Mouse (Mus musculus): Measurements from ENCODE around the gene Gm340.

Gm340 gene

DNA sequence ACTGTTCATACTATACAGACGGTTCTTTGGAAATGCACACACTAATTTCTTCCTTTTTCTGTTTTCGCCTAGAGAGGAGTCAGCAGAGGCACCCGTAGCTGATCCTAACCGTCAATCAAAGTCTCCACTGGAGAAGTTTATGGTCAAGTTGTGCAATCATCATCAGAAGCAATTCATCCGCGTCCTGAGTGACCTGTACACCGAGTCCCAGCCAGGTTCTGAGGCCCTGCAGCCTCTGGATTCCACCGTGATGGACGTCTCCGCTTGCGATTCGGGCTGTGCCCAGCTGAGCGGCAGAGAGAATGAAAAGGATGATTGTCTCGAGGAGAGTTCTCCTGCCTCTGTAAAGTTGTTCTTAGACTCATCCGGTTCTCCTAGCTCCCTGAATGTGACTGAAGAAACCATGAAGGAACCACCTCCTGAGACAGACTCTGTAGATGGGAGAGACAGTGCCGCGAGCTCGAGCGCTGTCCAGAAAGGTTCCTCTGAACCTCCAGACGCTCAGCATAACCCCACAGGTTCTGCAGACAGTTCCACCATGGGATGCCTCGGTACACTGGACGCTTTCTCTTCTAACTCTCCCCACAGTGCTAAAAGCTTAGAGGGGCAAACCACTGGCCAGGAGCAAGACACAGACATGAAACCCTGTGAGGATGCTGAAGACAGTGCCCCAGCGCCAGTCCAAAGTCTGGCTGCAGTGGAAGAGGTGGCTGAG lies at the start of gene Gm340:
Gene Gm340, plus strand, starts transcription at position 665 of the 715 bp plus-strand sequence.
- DNase-seq, result no peak

DNA sequence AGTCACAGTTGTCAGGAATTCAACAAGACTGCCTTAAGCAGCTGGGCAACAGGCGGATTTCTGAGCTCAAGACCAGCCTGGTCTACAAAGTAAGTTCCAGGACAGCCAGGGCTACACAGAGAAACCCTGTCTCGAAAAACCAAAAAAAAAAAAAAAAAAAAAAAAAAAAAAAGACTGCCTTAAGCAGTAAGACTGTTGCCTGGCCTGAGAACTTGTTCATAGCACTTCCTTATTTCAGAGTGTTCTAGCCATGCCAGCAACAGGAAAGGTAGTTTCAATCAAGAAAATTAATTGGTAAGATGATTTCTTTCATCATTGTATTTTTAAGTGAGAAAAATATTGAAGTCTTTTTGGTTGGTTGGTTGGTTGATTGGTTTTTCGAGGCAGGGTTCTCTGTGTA lies 48.1 kb upstream of the Gm340 start:
- DNase-seq, result no peak

DNA sequence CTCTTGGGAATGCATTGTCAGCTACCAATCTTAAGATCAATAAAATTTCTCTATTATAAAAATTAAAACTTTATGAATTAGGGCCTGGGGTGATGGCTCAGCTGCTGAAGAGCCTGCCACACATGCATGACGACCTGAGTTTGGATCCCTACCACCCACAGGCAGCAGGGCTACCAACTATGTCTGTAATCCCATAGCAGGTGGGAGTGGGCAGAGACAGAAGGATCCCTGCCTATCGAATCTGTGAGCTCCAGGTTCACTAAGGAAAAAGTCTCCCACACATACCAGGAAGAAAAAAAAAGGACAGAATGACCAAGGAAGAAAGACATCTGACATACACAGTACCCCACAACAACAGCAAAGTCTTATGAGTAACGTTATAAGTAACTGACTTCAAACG lies 25.2 kb upstream of the Gm340 start:
- no peak for DNase-seq

DNA sequence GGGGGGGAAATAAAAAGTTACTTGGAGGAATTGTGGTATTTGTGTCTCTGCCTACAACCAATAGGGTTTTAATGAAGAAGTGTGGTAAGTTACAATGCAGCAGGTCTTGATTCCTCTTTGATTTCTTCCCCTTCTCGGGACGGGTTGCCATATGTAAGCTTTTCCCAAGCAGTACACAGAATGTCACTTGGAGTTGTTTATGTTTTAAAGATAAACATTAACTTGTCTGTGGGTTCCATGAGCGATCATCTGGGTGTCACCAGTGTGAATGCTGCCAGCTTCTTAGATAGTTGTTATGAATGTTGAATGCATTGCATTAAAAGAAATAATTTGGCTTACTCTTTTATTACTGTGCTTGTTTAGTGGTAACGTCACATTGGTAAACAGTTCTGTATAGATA lies 24.7 kb upstream of the Gm340 start:
- DNase-seq, result no peak

DNA sequence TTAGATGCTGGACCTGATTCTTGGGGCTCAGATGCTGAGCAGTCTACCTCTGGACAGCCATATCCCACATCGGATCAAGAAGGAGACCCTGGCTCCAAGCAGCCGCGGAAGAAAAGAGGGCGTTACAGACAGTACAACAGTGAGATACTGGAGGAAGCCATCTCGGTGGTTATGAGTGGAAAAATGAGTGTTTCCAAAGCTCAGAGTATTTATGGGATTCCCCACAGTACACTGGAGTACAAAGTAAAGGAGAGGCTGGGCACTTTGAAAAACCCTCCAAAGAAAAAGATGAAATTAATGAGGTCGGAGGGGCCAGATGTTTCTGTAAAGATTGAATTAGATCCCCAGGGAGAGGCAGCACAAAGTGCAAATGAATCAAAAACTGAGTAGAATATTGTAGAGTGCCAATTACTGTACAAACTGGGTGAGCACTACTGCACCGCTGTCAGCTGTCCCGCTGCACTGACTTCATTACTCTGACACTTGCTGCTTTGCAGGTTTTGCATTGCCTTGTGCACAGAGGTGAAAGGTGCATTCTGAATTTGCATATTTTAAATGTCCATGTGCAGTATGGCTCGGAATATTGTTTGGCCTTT lies 23.2 kb upstream of the Gm340 start:
- no peak for DNase-seq

DNA sequence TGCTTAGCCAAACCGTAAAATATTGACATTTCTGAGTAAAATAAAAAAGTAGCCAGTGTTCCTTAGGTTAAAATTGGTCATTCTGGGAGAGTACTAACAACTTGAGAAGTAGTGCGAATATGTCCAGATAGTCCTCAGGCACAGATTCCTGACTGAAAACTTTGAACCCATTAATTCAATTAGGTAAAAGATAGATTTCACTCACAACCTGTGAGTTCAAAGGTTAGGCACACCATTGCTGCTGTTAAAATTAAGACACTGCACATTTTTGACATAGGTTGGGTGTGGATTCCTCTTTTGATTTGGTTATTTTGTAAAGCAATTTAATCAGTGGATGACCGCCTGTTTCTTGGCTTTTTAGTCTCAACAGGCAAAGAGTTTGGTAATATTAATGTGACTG lies 21.3 kb upstream of the Gm340 start:
- no peak for DNase-seq

DNA sequence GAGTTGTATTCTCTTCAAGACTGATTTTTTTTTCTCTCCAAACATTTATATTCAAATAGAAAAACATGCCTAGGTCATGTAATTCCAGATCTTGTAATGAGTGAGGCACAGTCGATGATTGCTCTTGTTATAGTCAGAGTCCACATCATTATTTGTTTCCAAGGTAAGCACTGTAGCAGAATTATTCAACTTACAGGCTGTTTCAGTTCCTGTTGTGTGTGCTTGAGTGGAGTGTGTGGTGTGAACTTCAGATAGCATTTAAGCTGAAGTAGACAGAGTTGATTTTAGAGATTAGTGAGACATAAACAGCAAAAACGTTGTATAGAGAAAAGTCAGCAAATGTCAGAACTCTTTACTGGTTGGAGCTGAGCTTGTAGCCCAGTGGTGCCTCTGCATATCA lies 13.4 kb upstream of the Gm340 start:
- no peak for DNase-seq

DNA sequence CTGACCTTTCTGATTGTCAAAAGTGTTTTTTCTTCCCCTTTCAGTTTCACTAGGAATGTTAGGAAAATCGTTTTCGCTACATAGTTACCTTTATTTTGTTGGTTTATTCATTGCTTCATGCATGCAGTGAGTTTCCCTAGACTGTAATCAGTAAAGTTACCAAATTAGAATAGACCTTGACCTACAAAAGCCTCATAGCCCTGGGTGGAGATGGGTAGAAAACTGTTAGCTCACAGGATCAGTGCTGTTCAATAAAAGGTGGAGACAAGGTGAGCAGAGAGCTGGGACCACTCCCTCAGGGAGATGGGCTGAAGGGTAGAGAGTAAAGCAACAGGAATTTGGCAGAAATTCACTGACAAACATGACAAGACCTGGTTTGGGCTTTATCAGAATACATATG lies 8.5 kb upstream of the Gm340 start:
- DNase-seq, result no peak

DNA sequence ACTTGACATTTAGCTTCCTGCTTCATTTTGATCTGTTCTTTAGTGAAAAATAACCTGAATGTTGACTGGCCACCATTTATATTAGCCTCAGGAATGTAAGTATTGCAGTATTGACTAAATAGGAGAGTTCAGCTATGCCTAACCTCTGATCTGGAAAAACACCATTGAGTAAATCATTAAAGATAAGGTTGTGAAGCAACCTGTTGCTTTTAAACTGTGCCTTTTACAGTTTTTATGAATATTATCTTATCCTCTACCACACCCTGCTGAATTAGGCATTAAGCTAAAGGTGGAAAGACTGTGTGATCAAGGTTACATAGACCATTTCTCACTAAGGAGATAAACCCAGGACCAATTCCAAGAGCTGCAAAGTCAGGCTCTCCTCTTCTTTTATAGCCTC lies 4.6 kb upstream of the Gm340 start:
- no peak for DNase-seq

DNA sequence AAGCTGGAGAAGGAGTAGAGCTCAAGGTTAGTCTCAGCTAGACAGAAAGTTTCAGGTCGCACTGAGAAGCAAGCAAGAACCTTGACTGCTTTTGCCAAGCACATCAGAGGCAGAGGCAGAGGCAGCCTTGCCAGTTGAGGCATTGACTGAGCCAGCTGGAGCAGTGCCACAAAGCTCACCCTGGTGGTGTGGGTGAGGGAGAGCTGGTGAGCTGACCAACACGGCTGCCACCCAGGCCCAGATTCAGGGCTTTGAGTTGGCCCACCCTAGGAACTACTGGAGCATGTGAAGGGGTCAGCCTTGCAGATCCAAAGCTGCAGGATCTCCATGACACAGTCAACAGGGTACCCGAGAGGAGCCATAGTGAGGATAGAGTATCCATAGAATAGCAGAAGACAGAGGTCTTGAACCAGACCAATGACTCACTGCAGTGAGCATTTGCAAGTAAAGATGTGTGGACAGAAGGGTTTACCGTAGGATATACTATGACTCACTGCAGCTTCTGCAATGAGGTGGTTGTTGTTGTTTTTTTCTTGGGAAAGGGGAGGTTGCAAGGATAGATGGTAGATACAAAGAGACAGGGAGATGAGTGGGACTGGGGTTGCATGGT lies 2.8 kb upstream of the Gm340 start:
- no peak for DNase-seq

DNA sequence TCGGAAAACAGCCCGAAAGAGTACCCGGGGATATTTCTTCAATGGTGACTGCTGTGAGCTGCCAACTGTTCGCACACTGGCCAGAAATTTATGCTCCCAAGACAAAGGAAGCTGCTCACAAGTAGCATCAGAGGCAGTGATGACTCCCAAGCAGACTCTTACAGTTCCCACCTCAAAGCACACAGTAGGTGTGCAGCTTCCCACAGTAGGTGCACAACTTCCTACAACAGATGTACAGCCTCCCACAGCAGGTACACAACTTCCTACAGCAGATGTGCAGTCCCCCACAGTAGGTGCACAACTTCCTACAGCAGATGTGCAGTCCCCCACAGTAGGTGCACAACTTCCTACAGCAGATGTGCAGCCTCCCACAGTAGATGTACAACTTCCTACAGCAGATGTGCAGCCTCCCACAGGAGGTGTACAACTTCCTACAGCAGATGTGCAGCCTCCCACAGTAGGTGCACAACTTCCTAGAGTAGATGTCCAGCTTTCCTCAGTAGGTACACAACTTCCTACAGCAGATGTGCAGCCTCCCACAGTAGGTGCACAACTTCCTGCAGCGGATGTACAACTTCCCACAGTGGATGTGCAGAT lies 846 bp downstream of the Gm340 start:
- DNase-seq, result no peak

DNA sequence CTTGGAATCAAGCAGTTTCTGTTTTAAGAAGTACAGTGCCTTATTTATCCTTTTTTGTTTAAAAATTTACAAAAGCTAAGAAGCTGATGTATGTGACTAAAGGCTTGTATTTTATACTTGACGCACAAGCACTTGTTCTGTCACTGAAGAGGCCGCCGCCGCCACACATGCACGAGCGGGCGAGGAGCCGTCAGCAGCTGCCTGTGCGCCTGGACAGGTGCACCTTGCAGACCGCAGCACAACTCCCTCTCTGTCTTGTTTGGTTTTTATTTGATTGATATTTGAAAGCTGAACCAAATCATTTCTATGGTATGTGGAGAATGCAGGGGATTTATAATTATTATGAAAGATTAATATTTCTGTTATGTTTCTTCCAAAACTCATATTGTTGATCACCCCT lies 4.6 kb downstream of the Gm340 start:
- no peak for DNase-seq

DNA sequence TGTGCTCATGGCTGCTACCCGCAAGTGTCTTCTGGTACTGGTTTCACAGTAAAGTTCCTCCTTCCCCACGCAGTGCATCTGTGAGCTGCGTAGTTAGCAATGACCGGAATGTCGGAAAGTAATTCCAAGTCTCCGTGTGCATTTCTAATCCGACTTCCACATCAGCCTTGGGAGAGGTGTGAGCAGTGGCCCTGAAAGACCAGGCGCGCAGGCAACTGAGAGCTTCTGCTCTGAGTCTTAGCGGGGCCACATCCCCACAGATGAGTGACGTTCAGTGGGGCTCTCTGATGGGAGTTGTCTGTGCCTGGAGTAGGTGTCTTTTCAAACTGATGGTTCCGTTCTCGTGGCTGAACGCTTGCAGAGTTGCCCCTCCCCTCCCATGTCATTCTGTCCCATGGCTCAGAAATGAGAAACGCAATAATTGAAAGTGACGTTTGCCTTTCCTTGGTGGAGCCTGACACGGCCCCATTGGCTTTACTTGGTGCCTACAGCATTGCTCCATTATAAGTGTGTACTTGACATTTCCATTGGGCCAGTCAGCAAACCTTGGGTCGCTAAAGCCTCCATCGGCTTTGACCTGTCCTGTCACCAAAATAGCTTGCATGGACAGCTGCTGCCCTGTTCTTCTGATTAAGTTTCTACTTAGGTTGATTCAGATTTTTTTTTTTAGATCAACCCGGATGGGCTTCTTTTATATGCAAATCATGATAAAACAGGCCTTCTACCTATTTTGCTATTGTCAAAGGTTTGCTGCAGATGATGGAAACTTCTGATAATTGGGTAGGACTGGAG lies 5.5 kb downstream of the Gm340 start:
- no peak for DNase-seq

DNA sequence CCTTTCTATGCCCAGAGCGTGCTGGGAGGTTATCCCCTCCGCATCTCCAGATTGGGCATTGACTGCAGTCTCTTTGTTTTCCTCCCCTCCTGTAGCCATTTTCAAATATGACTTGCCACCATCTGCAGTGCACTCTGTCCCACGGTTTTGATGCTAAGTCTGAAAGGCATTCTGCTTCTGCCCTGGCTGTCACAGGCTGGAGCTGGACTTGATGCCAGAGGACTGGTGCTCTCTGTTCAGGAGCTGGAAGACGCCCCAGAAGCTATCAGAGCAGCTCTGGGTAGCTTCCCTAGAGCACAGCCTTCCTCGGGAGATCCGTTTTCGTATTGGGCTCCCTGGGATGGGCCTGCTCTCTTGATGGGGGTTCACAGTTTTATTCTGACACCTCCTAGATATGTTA lies 6.9 kb downstream of the Gm340 start:
- DNase-seq, result no peak

DNA sequence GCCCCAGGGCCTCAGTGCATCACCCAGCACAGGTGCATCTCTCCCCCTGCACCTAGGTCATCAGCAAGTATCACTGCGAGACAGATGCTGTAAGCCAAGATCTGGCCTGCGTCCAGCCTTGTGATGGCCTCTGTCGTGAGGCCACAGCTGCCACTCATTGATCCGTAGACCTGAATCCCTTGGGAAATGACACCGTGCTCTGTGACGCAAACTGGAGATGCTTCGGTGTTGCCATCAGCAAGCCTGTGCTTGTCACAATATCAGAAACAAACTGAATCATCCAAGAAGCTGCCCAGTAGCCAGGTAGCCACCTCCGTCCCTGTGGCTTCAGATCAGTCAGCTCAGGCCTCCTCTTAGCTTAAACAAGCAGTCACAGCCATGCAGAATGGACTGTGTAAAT lies 7.5 kb downstream of the Gm340 start:
- peak; percentile 7 for DNase-seq

DNA sequence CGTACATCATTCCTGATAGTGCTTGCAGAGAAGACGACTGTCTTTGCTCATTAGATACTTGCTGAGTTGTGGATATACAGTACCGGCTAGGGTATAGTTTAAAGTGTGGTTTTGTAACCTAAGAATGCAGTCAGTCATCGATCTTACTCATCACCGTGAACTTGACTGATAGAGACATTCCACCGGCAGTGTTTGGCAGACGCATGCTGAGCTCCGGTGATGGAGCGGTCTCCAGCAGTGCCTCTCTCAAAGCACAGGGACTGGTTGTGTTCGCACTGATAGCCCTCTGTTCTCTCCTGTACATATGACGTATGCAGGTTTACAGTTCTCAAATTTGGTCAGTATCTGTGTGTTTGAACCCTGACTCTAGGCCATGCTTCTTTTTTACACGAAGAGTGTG lies 9.6 kb downstream of the Gm340 start:
- no peak for DNase-seq

DNA sequence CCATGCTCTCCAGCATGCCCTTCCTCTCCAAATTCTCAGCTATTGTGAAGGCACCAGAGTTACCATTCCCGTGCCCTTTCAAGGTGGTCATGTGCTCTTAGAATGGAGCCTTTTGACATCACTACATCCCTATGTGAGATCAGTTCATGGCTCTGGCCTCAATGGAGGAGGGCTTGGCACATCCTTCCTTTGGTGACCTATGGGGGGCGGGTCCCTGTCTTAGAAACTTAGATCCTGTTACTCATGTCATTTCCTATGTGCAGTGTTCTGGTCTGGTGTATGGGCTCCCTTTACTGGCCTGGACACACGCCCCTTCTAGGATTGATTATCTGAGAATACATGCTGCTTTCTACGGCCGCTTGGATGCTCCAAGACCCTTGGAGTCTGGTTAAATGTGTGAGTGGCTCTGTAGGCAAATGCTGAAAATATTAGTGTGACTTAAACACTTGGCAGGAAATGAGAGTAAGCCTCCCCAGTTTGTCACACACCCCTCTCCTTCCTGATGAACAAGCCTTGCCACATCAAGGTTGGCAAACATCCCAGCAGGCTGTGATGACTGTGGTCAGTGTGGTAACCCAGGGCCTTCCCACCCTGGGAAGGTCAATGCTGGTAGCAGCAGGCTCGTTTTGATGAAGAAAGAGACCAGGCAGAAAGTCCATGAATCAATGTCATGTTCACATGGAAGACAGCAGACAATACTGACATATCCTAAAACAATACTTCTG lies 15.2 kb downstream of the Gm340 start:
- no peak for DNase-seq

DNA sequence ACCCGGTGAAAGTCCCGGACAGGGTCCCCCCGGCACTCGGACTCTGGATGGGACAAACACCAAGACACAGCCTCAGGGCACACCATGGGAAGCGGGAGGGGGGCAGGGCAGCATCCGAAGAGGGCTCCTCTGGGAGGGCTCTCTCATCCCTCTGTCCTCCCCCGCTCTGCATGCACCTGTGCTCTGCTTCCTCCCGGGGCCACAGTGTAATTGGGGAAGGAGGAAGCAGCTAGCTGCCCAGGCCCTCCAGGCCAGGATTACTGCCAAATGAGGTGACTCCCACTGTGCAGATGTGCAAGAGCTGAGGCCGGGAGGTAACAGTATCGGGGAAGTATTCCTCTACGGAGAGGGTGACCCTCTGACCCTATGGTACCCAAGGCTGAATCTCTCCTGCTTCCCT lies 18.5 kb downstream of the Gm340 start:
- no peak for DNase-seq

DNA sequence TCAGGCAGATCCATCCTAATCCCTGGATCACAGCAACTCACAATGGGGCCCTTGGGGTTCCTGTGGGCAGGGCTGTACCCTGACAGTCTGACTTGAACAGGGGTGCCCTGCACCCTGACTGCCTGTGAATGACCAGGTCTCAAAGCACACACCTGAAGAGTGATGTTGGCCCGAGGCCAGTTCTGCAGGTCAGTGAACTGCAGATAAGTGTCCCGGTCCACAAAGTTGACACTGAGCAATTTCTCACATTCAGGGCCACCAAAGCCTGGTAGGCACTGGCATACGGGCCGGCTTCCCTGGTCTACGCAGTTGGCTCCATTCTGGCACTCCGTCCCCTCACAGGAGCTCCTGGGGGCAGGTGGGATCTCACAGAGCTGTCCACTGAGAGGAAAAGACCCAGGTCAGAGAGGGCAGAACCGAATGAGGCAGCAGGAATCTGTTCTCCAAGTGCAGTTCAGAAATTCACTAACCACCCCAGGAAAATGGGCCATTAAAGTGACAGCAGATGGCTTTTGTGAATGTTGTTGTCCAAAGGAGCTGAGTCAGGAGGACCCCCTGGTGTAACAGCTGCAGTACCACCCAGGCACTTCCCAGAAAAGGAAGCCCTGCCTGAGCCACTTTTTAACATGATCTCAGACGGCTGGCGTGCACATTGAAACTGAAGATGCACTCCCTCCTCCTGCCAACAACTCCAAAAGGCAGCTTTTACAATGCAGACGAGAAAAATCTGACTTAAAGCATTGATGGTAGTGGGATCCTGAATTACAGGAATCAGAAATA lies 24.2 kb downstream of the Gm340 start:
- no peak for DNase-seq

DNA sequence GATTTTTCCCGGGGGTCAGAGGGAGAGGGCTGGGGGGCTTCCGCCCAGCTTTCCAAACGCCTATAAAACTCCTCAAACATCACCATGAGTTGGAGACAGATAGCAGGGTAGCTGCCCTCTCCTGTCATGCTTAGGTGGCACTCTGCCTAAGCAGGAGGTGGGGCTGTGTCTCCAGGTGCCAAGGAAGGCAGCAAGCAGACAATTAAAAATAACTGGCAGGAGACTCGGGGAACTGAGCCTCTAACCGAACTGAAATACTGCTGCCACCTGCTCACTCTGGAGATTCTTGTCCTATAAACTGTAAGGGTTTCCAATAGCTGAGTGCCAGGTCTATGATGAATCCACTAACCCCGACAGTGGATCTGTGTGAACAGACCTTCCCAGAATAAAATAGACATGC lies 29.5 kb downstream of the Gm340 start:
- DNase-seq, result no peak

DNA sequence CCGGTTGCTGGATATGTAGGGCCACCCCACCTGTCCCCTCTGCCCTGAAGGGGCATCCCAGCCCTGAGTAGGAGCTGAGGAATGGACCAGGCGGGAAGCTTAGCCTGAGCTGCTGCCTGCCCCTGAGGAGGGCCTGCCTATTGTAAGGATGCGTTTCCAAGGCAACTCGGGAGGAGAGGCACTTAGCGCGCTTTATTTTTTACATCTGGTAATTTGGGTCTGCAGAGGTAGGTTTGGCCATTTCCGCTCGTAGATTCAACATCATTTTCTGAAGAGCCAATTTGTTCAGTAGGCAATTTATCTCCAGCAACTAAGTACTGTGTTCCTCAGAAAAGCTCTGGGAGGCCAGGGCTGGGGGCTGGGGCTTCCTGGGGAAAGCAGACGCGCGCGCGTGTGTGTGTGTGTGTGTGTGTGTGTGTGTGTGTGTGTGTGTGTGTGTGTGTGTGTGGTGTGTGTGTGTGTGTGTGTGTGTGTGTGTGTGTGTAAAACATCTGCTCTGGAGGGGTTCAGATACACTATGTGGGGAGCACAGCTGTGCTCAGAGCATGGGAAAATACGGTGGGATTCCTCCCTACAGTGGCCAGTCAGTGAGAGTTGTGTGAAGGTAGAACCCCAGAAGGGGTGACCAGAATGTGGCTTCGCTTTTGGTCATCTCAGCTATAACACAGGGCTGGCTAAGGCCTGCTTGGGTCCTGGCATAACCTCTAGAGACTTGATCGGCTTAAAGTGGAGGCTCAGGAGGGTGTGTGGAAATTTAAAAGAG lies 31.3 kb downstream of the Gm340 start:
- peak; percentile 79 for DNase-seq

Measured in embryo, embryonic 11 days (tissue).